Mouse (Mus musculus): ENCODE results near the gene Gabrp. TPM values are rescaled to one million over a fixed set of nuclear protein-coding genes. Genes with fewer than 3 reads are reported as not detected.

Gabrp gene
- not detected in 2 replicates for total RNA-seq (2012; rRNA removed)
- 0.08 TPM in 2 replicates for total RNA-seq (2014; rRNA removed)
- polyA plus RNA-seq (2012; ENCODE audit: insufficient read length, low read depth): not detected in 2 replicates

- Histone ChIP-seq H3K9ac (ENCODE audit: insufficient read depth, low read depth) (no peak within 1 kb of the TSS), H3K4me2 (ENCODE audit: insufficient read depth, low read depth, poor library complexity, severe bottlenecking) (no peak within 1 kb of the TSS), H3K4me1 (ENCODE audit: control insufficient read depth in 1 of 2, insufficient read depth in 2 of 2) (peaks cover 0 to 11% of the 10 kb centered on the region in 2 experiments; a peak in 2 of 4 replicates), H3K27ac (ENCODE audit: insufficient read depth, low read depth) (no peak within 1 kb of the TSS), H3K4me3 (replicated peaks in 1 of 3; ENCODE audit: low read depth in 2 of 3, low read length in 2 of 3, poor library complexity in 1 of 3) (no peak within 1 kb of the TSS), H3K79me2 (replicated peaks; ENCODE audit: control insufficient read depth, extremely low read depth, insufficient read depth, poor library complexity, severe bottlenecking) (no peaks in the 10 kb centered on the region), H3K27me3 (replicated peaks) (peaks cover 6% of the 10 kb centered on the region), H3K36me3 (replicated peaks in 1 of 2; ENCODE audit: control insufficient read depth in 1 of 2, insufficient read depth in 1 of 2, low read length in 1 of 2) (no peaks in the 10 kb centered on the region), H3K9me3 (replicated peaks; ENCODE audit: low read length) (peaks cover 1% of the 10 kb centered on the region)
- in situ Hi-C loops (cut with MboI; ENCODE audit: low pct_ligation_motif_present, low pct_unique_long_range_greater_than_20kb, low sequenced_read_pairs): no loop called here
- dilution Hi-C loops (cut with MboI; ENCODE audit: extremely low pct_ligation_motif_present, extremely low pct_unique_long_range_greater_than_20kb, low sequenced_read_pairs): no loop called here
- TF ChIP-seq RCOR1 (conservative IDR thresholded peaks at IDR 0.05; ENCODE audit: low read depth, low read length) (no peak), MXI1 (IDR thresholded peaks at IDR 0.05; ENCODE audit: low read depth, low read length) (no peak), CHD2 (IDR thresholded peaks at IDR 0.05; ENCODE audit: low read length) (no peak), MAX (IDR thresholded peaks at IDR 0.05; ENCODE audit: low read length) (no peak), JUND (conservative IDR thresholded peaks at IDR 0.05; ENCODE audit: low read depth, low read length) (no peak), SIN3A (IDR thresholded peaks at IDR 0.05; ENCODE audit: low read length) (no peak), MAFK (IDR thresholded peaks at IDR 0.05; ENCODE audit: insufficient replicate concordance, low read length) (no peak), ELF1 (IDR thresholded peaks at IDR 0.05; ENCODE audit: low read depth, low read length) (no peak), ZKSCAN1 (IDR thresholded peaks at IDR 0.05; ENCODE audit: borderline replicate concordance, low read depth, low read length) (no peak), GABPA (IDR thresholded peaks at IDR 0.05; ENCODE audit: insufficient replicate concordance, low read depth, low read length) (no peak), NRF1 (IDR thresholded peaks at IDR 0.05; ENCODE audit: low read depth, low read length) (no peak), PAX5 (IDR thresholded peaks at IDR 0.05; ENCODE audit: low read length) (no peak), HCFC1 (IDR thresholded peaks at IDR 0.05; ENCODE audit: low read depth, low read length) (no peak), CHD1 (IDR thresholded peaks at IDR 0.05; ENCODE audit: low read depth, low read length) (no peak), E2F4 (IDR thresholded peaks at IDR 0.05; ENCODE audit: insufficient replicate concordance, low read depth, low read length) (no peak), BHLHE40 (IDR thresholded peaks at IDR 0.05; ENCODE audit: low read depth, low read length) (no peak)
- no peak for DNase-seq (ENCODE audit: extremely low read depth)
Observed at GRCm38 (mm10) chr11:33578859-33579258, at the start of gene Gabrp. Gene Gabrp (minus strand): TSS chr11:33578959.

- H3K4me1 ChIP-seq (ENCODE audit: control insufficient read depth in 1 of 2, insufficient read depth in 2 of 2): 0 out of 4 replicates have a peak, but pooled peaks cover 0 to 4% of the 10 kb centered on the region in 2 experiments
- no peak overlapping the region for H3K4me3 ChIP-seq (replicated peaks in 1 of 3; ENCODE audit: low read depth in 2 of 3, low read length in 2 of 3, poor library complexity in 1 of 3)
- H3K79me2 ChIP-seq (replicated peaks; ENCODE audit: control insufficient read depth, extremely low read depth, insufficient read depth, poor library complexity, severe bottlenecking): no peaks in the 10 kb centered on the region
- no peak overlapping the region for H3K4me2 ChIP-seq (ENCODE audit: insufficient read depth, low read depth, poor library complexity, severe bottlenecking)
- H3K27me3 ChIP-seq (replicated peaks): peaks cover 2% of the 10 kb centered on the region
- H3K27ac ChIP-seq (ENCODE audit: insufficient read depth, low read depth): no peak overlapping the region
- TF ChIP-seq CHD1 (IDR thresholded peaks at IDR 0.05; ENCODE audit: low read depth, low read length) (no peak), RCOR1 (conservative IDR thresholded peaks at IDR 0.05; ENCODE audit: low read depth, low read length) (no peak), ETS1 (conservative IDR thresholded peaks at IDR 0.05; ENCODE audit: low read depth, low read length) (no peak), BHLHE40 (IDR thresholded peaks at IDR 0.05; ENCODE audit: low read depth, low read length) (no peak), JUN (IDR thresholded peaks at IDR 0.05; ENCODE audit: insufficient read depth, low read depth, low read length) (no peak), CTCF (conservative IDR thresholded peaks at IDR 0.05 in 1 of 2, IDR thresholded peaks at IDR 0.05 in 1 of 2; ENCODE audit: low read depth in 2 of 2, low read length in 2 of 2) (no peak)
- H3K36me3 ChIP-seq (replicated peaks in 1 of 2; ENCODE audit: control insufficient read depth in 1 of 2, insufficient read depth in 1 of 2, low read length in 1 of 2): no peaks in the 10 kb centered on the region
- in situ Hi-C loops (cut with MboI; ENCODE audit: low pct_ligation_motif_present, low pct_unique_long_range_greater_than_20kb, low sequenced_read_pairs) (no loop called here), dilution Hi-C loops (cut with MboI; ENCODE audit: extremely low pct_ligation_motif_present, extremely low pct_unique_long_range_greater_than_20kb, low sequenced_read_pairs) (no loop called here)
- no peak overlapping the region for H3K9ac ChIP-seq (ENCODE audit: insufficient read depth, low read depth)
- DNase-seq (ENCODE audit: extremely low read depth): no peak
- H3K9me3 ChIP-seq (replicated peaks; ENCODE audit: low read length): no peaks in the 10 kb centered on the region
Observed at GRCm38 (mm10) chr11:33627136-33627742, 48.5 kb upstream of the Gabrp start.
